Mouse (Mus musculus) limb, embryonic 11.5 days (tissue): ENCODE measurements around the gene Usp49. TPM values are rescaled to one million over a fixed set of nuclear protein-coding genes. Genes with fewer than 3 reads are reported as not detected.

ENCODE experiments used
- ATAC-seq: fragments of 200-750 bp; cut with Nextera tagmentation; 2 replicates; pipeline ENCODE4 v1.8.0; 2017; ENCODE audit warnings: low read depth; ENCODE audit not compliant: insufficient number of reproducible peaks, low FRiP score, low TSS enrichment
- DNase-seq: peaks from one replicate; pipeline ENCODE4 v3.0.0-alpha.2; 2015; ENCODE audit warnings: low spot score
- H3K27ac ChIP-seq: fragments of 300-500 bp; sonication (generic); replicated peaks from 2 replicates; pipeline ENCODE4 v1.5.1; 2014; ENCODE audit warnings: low read depth, mild to moderate bottlenecking, low read length
- H3K27me3 ChIP-seq: fragments of 300-500 bp; sonication (generic); 2 replicates; pipeline ENCODE4 v1.6.1; 2014; ENCODE audit warnings: mild to moderate bottlenecking, low read length, mixed read lengths; ENCODE audit not compliant: control insufficient read depth, insufficient read depth
- H3K36me3 ChIP-seq: fragments of 300-500 bp; sonication (generic); 2 replicates; pipeline ENCODE4 v1.6.1; 2014; ENCODE audit warnings: mild to moderate bottlenecking, low read length, moderate library complexity, mixed read lengths; ENCODE audit not compliant: control insufficient read depth, insufficient read depth
- H3K4me1 ChIP-seq: fragments of 300-500 bp; sonication (generic); 2 replicates; pipeline ENCODE4 v1.6.1; 2014; ENCODE audit warnings: low read length, mixed read lengths; ENCODE audit not compliant: control insufficient read depth, insufficient read depth
- H3K4me2 ChIP-seq: fragments of 300-500 bp; sonication (generic); 2 replicates; pipeline ENCODE4 v1.6.1; 2014; ENCODE audit warnings: low read depth, mild to moderate bottlenecking, moderate library complexity; ENCODE audit not compliant: severe bottlenecking
- H3K4me3 ChIP-seq: fragments of 300-500 bp; sonication (generic); 2 replicates; pipeline ENCODE4 v1.5.1; 2014; ENCODE audit warnings: low read depth, low read length
- H3K9ac ChIP-seq: fragments of 300-500 bp; sonication (generic); 2 replicates; pipeline ENCODE4 v1.6.1; 2014; ENCODE audit warnings: mild to moderate bottlenecking, low read length
- H3K9me3 ChIP-seq: fragments of 300-500 bp; sonication (generic); 2 replicates; pipeline ENCODE4 v1.6.1; 2016; ENCODE audit warnings: low read length; ENCODE audit not compliant: control insufficient read depth
- whole genome bisulfite sequencing: fragments of 180-500 bp; shearing (Covaris S2); extraction: QIAGEN DNeasy Blood & Tissue Kit; methylation state at CpG from one replicate; pipeline ENCODE4 v1.1.7; 2014; 5-methylcytosine and 5-hydroxymethylcytosine counted together
- polyA plus RNA-seq: library from polyadenylated mRNA; unstranded; fragments of >200 nt; fragmentation: Nextera tagmentation; extraction: Ambion mirVana; gene quantifications from 2 replicates; pipeline ENCODE4 v1.2.1, GENCODE M21; 2014

Usp49 gene
- polyA plus RNA-seq, 1 experiment from 2014 or later: 6.7 TPM

GRCm38 (mm10) chr17:47695337-47695710 lies 64.8 kb downstream of the Usp49 start:
- ATAC-seq: no peak
- under 1% methylated on average over 20 of the region's 23 CpGs for WGBS

DNA sequence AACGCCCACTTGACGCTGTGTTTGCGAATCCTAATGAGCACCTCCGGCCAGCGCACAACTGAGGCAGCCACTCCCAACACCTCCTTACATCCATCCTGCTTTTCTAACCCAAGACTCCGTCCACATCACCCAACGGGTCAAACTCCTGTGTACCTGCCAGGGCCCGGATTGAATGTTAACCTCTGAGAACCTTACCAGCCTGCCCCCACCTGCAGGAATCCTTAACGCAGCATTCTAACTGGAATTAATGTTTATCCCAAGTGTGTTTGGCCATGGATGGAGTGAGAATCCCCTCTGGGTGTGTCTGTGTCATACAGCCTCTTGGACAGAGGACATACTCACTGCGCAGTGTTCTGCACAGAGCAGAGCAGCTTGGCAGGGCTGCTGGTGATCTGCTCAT lies 67.7 kb downstream of the Usp49 start:
- H3K9me3 ChIP-seq: no peaks in the 10 kb centered on the region
- whole genome bisulfite sequencing: 90% methylated on average over 10 of the region's 10 CpGs
- no peak for DNase-seq
- H3K27me3 ChIP-seq: peaks cover 5% of the 10 kb centered on the region; the same call in 1 of the 2 replicates
- H3K9ac ChIP-seq: no peak overlapping the region
- H3K36me3 ChIP-seq: 0 out of 2 replicates have a peak, but pooled peaks cover 2% of the 10 kb centered on the region
- H3K4me1 ChIP-seq: peaks cover 7% of the 10 kb centered on the region
- no peak for ATAC-seq
- H3K4me3 ChIP-seq: no peak overlapping the region
- no peak overlapping the region for H3K27ac ChIP-seq
- H3K4me2 ChIP-seq: no peak overlapping the region

More at GRCm38 (mm10) chr17:47695337-47695710, 64.8 kb downstream of the Usp49 start:
- Histone ChIP-seq H3K9me3 (no peaks in the 10 kb centered on the region), H3K9ac (peak overlapping the region; percentile 86), H3K36me3 (no peaks in the 10 kb centered on the region), H3K4me1 (peaks cover 6% of the 10 kb centered on the region), H3K27me3 (no peaks in the 10 kb centered on the region), H3K4me3 (peak overlapping the region; percentile 69), H3K4me2 (peak overlapping the region; percentile 78), H3K27ac (no peak overlapping the region; the same call in 1 of the 2 replicates)
- DNase-seq: no peak

GRCm38 (mm10) chr17:47699055-47699454 lies 68.6 kb downstream of the Usp49 start:
- Histone ChIP-seq H3K4me2 (no peak overlapping the region), H3K36me3 (0 out of 2 replicates have a peak, but pooled peaks cover 3% of the 10 kb centered on the region), H3K4me1 (peaks cover 6% of the 10 kb centered on the region), H3K9me3 (no peaks in the 10 kb centered on the region), H3K9ac (no peak overlapping the region), H3K27ac (no peak overlapping the region), H3K4me3 (no peak overlapping the region), H3K27me3 (peaks cover 11% of the 10 kb centered on the region; the same call in 1 of the 2 replicates)
- WGBS: 83% methylated on average over 2 of the region's 2 CpGs
- ATAC-seq (no peak), DNase-seq (no peak)

DNA sequence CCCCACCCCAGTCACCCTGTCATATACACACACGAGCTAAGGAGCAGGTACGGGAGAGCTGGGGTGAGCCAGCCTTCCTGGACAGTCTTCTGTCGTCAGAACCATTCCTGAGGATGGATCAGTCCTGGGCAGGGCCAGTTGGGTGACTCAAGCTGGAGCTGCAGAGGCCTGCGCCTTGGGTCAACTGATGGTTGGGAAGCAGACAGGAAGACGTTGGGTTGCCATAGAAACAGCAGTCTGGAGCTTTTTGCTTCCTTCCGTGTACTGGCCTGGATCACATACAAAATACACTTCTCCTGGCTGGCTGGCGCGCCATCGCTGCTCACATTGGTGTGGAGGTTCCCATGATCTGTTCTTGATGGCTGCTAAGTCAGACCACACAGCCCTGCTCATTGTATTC lies 71.3 kb downstream of the Usp49 start:
- Histone ChIP-seq H3K36me3 (0 out of 2 replicates have a peak, but pooled peaks cover 3% of the 10 kb centered on the region), H3K4me3 (no peak overlapping the region), H3K9me3 (no peaks in the 10 kb centered on the region), H3K27ac (no peak overlapping the region), H3K4me2 (no peak overlapping the region), H3K27me3 (peaks cover 11% of the 10 kb centered on the region; the same call in 1 of the 2 replicates), H3K4me1 (0 out of 2 replicates have a peak, but pooled peaks cover 8% of the 10 kb centered on the region), H3K9ac (no peak overlapping the region)
- DNase-seq (no peak), ATAC-seq (no peak)
- WGBS: 79% methylated on average over 9 of the region's 9 CpGs

DNA sequence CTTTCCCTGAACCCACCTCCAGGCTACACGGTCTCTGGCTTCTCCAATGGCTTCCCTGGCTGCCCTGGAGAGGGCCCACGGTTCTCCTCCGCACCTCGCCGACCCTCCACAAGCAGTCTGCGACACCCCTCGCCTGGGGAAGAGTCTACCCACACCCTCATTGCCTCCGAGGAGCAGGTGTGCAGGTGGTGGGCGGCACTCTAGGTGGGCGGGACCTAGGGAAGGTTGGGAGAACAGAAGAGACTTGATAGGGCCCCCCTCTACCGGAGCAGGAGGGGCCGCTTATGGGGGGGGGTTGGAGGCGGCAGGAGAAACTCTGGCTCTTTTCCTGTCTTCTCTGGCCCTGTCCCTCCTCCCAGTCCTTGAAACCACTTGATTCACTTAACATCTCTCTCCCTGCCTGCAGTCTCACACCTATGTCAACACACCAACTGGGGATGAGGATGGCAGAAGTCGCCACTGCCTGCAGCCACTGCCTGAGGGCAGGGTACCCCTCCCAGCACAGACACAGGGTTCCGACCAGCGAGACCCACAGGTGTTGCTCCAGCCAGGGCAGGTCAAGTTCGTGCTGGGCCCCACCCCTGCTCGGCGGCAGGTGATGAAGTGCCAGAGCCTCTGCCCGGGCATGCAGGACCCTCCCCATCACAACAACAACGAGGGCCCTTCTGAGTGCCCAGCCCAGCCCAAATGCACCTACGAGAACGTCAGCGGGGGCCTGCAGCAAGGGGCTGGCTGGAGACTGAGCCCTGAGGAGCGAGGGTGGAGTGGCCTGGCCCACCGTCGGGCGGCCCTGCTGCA lies 72.3 kb downstream of the Usp49 start:
- no peaks in the 10 kb centered on the region for H3K9me3 ChIP-seq
- no peak for ATAC-seq
- H3K4me1 ChIP-seq: 0 out of 2 replicates have a peak, but pooled peaks cover 8% of the 10 kb centered on the region
- 0 out of 2 replicates have a peak, but pooled peaks cover 3% of the 10 kb centered on the region for H3K36me3 ChIP-seq
- H3K27ac ChIP-seq: no peak overlapping the region
- 30% methylated on average over 28 of the region's 28 CpGs for WGBS
- H3K9ac ChIP-seq: no peak overlapping the region
- H3K4me2 ChIP-seq: 0 out of 2 replicates have a peak overlapping the region, but pooled peaks have one; percentile 10
- peaks cover 11% of the 10 kb centered on the region; the same call in 1 of the 2 replicates for H3K27me3 ChIP-seq
- H3K4me3 ChIP-seq: no peak overlapping the region
- DNase-seq: no peak

DNA sequence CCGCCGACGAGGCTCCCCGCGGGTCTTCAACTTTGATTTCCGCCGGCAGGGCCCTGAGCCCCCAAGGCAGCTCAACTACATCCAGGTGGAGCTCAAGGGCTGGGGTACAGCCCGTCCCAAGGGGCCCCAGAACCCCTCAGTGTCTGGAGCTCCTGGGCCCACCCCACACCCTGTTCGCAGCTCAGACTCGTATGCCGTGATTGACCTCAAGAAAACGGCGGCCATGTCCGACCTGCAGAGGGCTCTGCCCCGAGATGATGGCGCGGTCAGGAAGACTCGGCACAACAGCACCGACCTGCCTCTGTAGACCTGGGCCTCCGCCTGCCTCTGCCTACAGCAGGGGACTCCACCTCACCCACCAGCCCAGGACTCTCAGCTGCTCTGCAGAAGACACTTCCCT lies 73.1 kb downstream of the Usp49 start:
- WGBS: 17% methylated on average over 20 of the region's 20 CpGs
- Histone ChIP-seq H3K4me3 (no peak overlapping the region), H3K36me3 (0 out of 2 replicates have a peak, but pooled peaks cover 3% of the 10 kb centered on the region), H3K27me3 (peaks cover 11% of the 10 kb centered on the region; the same call in 1 of the 2 replicates), H3K4me1 (0 out of 2 replicates have a peak, but pooled peaks cover 8% of the 10 kb centered on the region), H3K9me3 (no peaks in the 10 kb centered on the region), H3K9ac (no peak overlapping the region), H3K4me2 (0 out of 2 replicates have a peak overlapping the region, but pooled peaks have one; percentile 10), H3K27ac (no peak overlapping the region)
- ATAC-seq (no peak), DNase-seq (peak; percentile 36)

GRCm38 (mm10) chr17:47704692-47705091 lies 74.2 kb downstream of the Usp49 start:
- Histone ChIP-seq H3K27me3 (peaks cover 11% of the 10 kb centered on the region; the same call in 1 of the 2 replicates), H3K9me3 (no peaks in the 10 kb centered on the region), H3K4me2 (no peak overlapping the region), H3K27ac (no peak overlapping the region), H3K9ac (no peak overlapping the region), H3K36me3 (0 out of 2 replicates have a peak, but pooled peaks cover 3% of the 10 kb centered on the region), H3K4me3 (no peak overlapping the region), H3K4me1 (0 out of 2 replicates have a peak, but pooled peaks cover 8% of the 10 kb centered on the region)
- WGBS: 81% methylated on average over 4 of the region's 4 CpGs
- DNase-seq: no peak
- no peak for ATAC-seq

DNA sequence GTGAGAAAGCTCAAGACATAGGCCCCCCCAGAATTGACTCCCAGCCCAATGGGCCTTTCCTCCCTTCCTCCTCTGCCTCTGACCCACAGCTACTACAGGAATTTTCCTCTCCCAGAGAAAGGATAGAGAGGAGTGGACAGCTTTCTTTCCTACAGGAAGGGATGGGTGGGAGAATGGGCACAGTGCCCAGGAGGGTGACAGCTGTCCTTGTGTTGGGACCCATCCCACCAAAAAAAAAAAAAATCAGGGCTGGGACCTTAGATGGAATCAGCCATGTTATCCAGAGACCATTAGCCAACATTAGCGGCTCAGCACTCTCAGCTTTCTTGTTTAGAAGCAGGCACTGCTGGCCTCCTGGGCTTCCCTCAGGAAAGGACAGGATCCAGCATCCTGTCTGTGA lies 75.7 kb downstream of the Usp49 start:
- peaks cover 11% of the 10 kb centered on the region; the same call in 1 of the 2 replicates for H3K27me3 ChIP-seq
- H3K36me3 ChIP-seq: 0 out of 2 replicates have a peak, but pooled peaks cover 3% of the 10 kb centered on the region
- DNase-seq: no peak
- 0 out of 2 replicates have a peak, but pooled peaks cover 8% of the 10 kb centered on the region for H3K4me1 ChIP-seq
- H3K4me2 ChIP-seq: no peak overlapping the region
- H3K9me3 ChIP-seq: no peaks in the 10 kb centered on the region
- no peak overlapping the region for H3K9ac ChIP-seq
- no peak overlapping the region for H3K27ac ChIP-seq
- H3K4me3 ChIP-seq: no peak overlapping the region
- no peak for ATAC-seq
- 63% methylated on average over 1 of the region's 1 CpGs for whole genome bisulfite sequencing
